ENCODE assay signal across 29 mouse cellular contexts in genomic region chr10:52165376-52165775, GRCm38 (mm10). TPM values are rescaled to one million over a fixed set of nuclear protein-coding genes. Genes with fewer than 3 reads are reported as not detected.
DNase-seq lines count a peak whose midpoint lies in the region; ATAC-seq and TF ChIP-seq lines count a peak whose summit lies in the region.
"Had no signal": no experiment of that assay in that cellular context is flagged by ENCODE, and none has a peak within 500 bp of the region (broad histone marks: within the 10 kb centered on the region; RNA-seq: fewer than 3 reads in every experiment).

No protein-coding gene starts in this region.

- no peaks in the 10 kb centered on the region for H3K4me1 ChIP-seq in hindbrain, embryonic 11.5 days (replicated peaks; ENCODE audit: control insufficient read depth, insufficient read depth, low read length)
- H3K4me1 ChIP-seq in hindbrain, postnatal 0 days (ENCODE audit: insufficient read depth, low read length): no peaks in the 10 kb centered on the region
- H3K4me1 ChIP-seq in liver, embryonic 11.5 days (replicated peaks; ENCODE audit: control insufficient read depth, insufficient read depth, low read length): no peaks in the 10 kb centered on the region
- H3K4me1 ChIP-seq: forebrain, embryonic 10.5 days; heart, embryonic 15.5 days; kidney, embryonic 15.5 days; midbrain, embryonic 15.5 days had no signal

- no peak for TF ChIP-seq CTCF in hindbrain, postnatal 0 days (IDR thresholded peaks at IDR 0.05; ENCODE audit: low read depth)

- no peak overlapping the region for H3K9ac ChIP-seq in hindbrain, embryonic 11.5 days (ENCODE audit: low read depth, low read length)
- H3K9ac ChIP-seq in hindbrain, postnatal 0 days (replicated peaks; ENCODE audit: low read length): no peak overlapping the region
- H3K9ac ChIP-seq in liver, embryonic 11.5 days (ENCODE audit: low read depth, low read length): no peak overlapping the region
- H3K9ac ChIP-seq: forebrain, postnatal 0 days; heart, embryonic 15.5 days; kidney, embryonic 15.5 days; lung, embryonic 15.5 days; midbrain, embryonic 15.5 days had no signal

- H3K27ac ChIP-seq in hindbrain, embryonic 11.5 days (ENCODE audit: low read depth, low read length): no peak overlapping the region
- H3K27ac ChIP-seq in hindbrain, postnatal 0 days: no peak overlapping the region
- H3K27ac ChIP-seq in liver, embryonic 11.5 days (ENCODE audit: low read depth, low read length): no peak overlapping the region
- H3K27ac ChIP-seq: forebrain, embryonic 10.5 days; heart, embryonic 15.5 days; kidney, embryonic 15.5 days; lung, embryonic 15.5 days; midbrain, embryonic 15.5 days had no signal

- no peaks in the 10 kb centered on the region for H3K9me3 ChIP-seq in hindbrain, embryonic 11.5 days (ENCODE audit: control insufficient read depth, low read length)
- no peaks in the 10 kb centered on the region for H3K9me3 ChIP-seq in hindbrain, postnatal 0 days (ENCODE audit: low read length)
- no peaks in the 10 kb centered on the region for H3K9me3 ChIP-seq in liver, embryonic 11.5 days (ENCODE audit: control insufficient read depth, low read length)
- H3K9me3 ChIP-seq: forebrain, embryonic 10.5 days; heart, embryonic 15.5 days; kidney, embryonic 15.5 days; lung, embryonic 15.5 days; midbrain, embryonic 15.5 days had no signal

- peak; percentile 75 for ATAC-seq in hindbrain, embryonic 11.5 days (ENCODE audit: low FRiP score)
- ATAC-seq in hindbrain, postnatal 0 days: no peak
- peak; percentile 68 for ATAC-seq in liver, embryonic 11.5 days (replicated peaks; ENCODE audit: low FRiP score)
- ATAC-seq: forebrain, postnatal 0 days; midbrain, embryonic 15.5 days; Patski had no signal

- no peaks in the 10 kb centered on the region for H3K36me3 ChIP-seq in hindbrain, embryonic 11.5 days (ENCODE audit: control insufficient read depth, insufficient read depth, low read length)
- no peaks in the 10 kb centered on the region for H3K36me3 ChIP-seq in hindbrain, postnatal 0 days (ENCODE audit: insufficient read depth, low read length)
- H3K36me3 ChIP-seq in liver, embryonic 11.5 days (ENCODE audit: control insufficient read depth, insufficient read depth, low read length): no peaks in the 10 kb centered on the region
- H3K36me3 ChIP-seq: forebrain, embryonic 10.5 days; heart, embryonic 15.5 days; kidney, embryonic 15.5 days; lung, embryonic 15.5 days; midbrain, embryonic 15.5 days had no signal

- H3K4me3 ChIP-seq in hindbrain, embryonic 11.5 days (ENCODE audit: low read depth, low read length): no peak overlapping the region
- H3K4me3 ChIP-seq in hindbrain, postnatal 0 days (ENCODE audit: low read length): no peak overlapping the region
- no peak overlapping the region for H3K4me3 ChIP-seq in liver, embryonic 11.5 days (ENCODE audit: low read depth, low read length)
- H3K4me3 ChIP-seq: forebrain, embryonic 10.5 days; heart, embryonic 15.5 days; kidney, embryonic 15.5 days; lung, embryonic 15.5 days; midbrain, embryonic 15.5 days had no signal

- H3K4me2 ChIP-seq in hindbrain, embryonic 11.5 days (replicated peaks; ENCODE audit: low read depth, low read length): no peak overlapping the region
- H3K4me2 ChIP-seq in hindbrain, postnatal 0 days (ENCODE audit: low read depth, low read length): no peak overlapping the region
- H3K4me2 ChIP-seq in liver, embryonic 11.5 days: no peak overlapping the region
- H3K4me2 ChIP-seq: heart, embryonic 15.5 days; kidney, embryonic 15.5 days; lung, embryonic 15.5 days; midbrain, embryonic 15.5 days had no signal

- no peaks in the 10 kb centered on the region for H3K27me3 ChIP-seq in hindbrain, embryonic 11.5 days (ENCODE audit: control insufficient read depth, insufficient read depth, low read length)
- H3K27me3 ChIP-seq in hindbrain, postnatal 0 days (ENCODE audit: insufficient read depth, low read length): no peaks in the 10 kb centered on the region
- H3K27me3 ChIP-seq in liver, embryonic 11.5 days (replicated peaks; ENCODE audit: control insufficient read depth, insufficient read depth, low read length): no peaks in the 10 kb centered on the region
- H3K27me3 ChIP-seq: heart, embryonic 15.5 days; kidney, embryonic 15.5 days; lung, embryonic 15.5 days; midbrain, embryonic 15.5 days had no signal

- 66% methylated on average over 1 of the region's 1 CpGs for WGBS in hindbrain, embryonic 11.5 days
- WGBS in hindbrain, postnatal 0 days: 87% methylated on average over 1 of the region's 1 CpGs
- 47% methylated on average over 1 of the region's 1 CpGs for WGBS in liver, embryonic 11.5 days

- DNase-seq in hindbrain, embryonic 11.5 days (ENCODE audit: low spot score): peak; percentile 53
- no peak for DNase-seq in hindbrain, postnatal 0 days (ENCODE audit: low spot score)
- DNase-seq in embryo, embryonic 10.5 days (ENCODE audit: low spot score): peak; percentile 54
- no peak for DNase-seq in liver, embryonic 11.5 days (ENCODE audit: low spot score)
- peak; percentile 52 for DNase-seq in mesoderm, embryonic 11.5 days (ENCODE audit: low read depth, low spot score)
- DNase-seq in adrenal gland, postnatal 4 days (ENCODE audit: low spot score in 2 of 2): no peak
- DNase-seq in right cerebral cortex, postnatal 10 days (ENCODE audit: low spot score in 2 of 2): no peak
- DNase-seq: adrenal gland, adult 2 months; cerebellum, adult 18-20 months; cerebellum, postnatal 14 days; forebrain, postnatal 0 days; heart, postnatal 36 days; kidney, adult 11 months; kidney, postnatal 4 days; layer of hippocampus, adult 9-11 months; lung, postnatal 36 days; spleen, adult 18-20 months had no signal

RNA-seq across cellular contexts. Expression of gene Ros1, which starts 29.7 kb away (rescaled TPM):
- 0.03 TPM in 1 of 2 replicates, not detected in the other for polyA plus RNA-seq in hindbrain, embryonic 11.5 days (2014; fragmentation: Nextera tagmentation; extraction: Ambion mirVana)
- total RNA-seq in hindbrain, postnatal 0 days (2014; rRNA removed): not detected in 2 replicates
- polyA plus RNA-seq in hindbrain, postnatal 0 days (2015; fragmentation: Nextera tagmentation; extraction: Ambion mirVana): not detected in 2 replicates
- polyA plus RNA-seq in liver, embryonic 11.5 days (2014; fragmentation: Nextera tagmentation; extraction: Ambion mirVana): 0.09 TPM in 1 of 2 replicates, not detected in the other
- total RNA-seq in adrenal gland, postnatal 4 days (2021): under 1 TPM; 0.08 to 0.53 TPM
- total RNA-seq: adrenal gland, adult 2 months; forebrain, postnatal 0 days; left cerebral cortex, adult 18-20 months; left cerebral cortex, postnatal 36 days; megakaryocyte-erythroid progenitor cell, adult 5-6 weeks had no signal
- polyA plus RNA-seq: adrenal gland, adult 2 months; embryonic facial prominence, embryonic 11.5 days; forebrain, embryonic 10.5 days; forebrain, postnatal 0 days; heart, embryonic 15.5 days; midbrain, embryonic 15.5 days; neural tube, embryonic 14.5 days; urinary bladder, adult 2 months had no signal

Comparison
In these comparisons a context has a peak if more than half of its experiments do, and no peak if none do; other contexts are left out.
1. DNase-seq: peak in hindbrain, embryonic 11.5 days (single experiment), embryo, embryonic 10.5 days (single experiment) and mesoderm, embryonic 11.5 days (single experiment); none in hindbrain, postnatal 0 days (single experiment), liver, embryonic 11.5 days (single experiment), adrenal gland, postnatal 4 days (0 of 2) and right cerebral cortex, postnatal 10 days (0 of 2).